Mouse (Mus musculus) stomach, embryonic 15.5 days (tissue): ENCODE data around the gene Rhbdl3. TPM values are rescaled to one million over a fixed set of nuclear protein-coding genes. Genes with fewer than 3 reads are reported as not detected.
"Not testable (repeated sequence)": the region's sequence is repeated elsewhere in the genome, so short reads cannot be mapped to it uniquely, and the experiment has no call there.

ENCODE experiments used
- ATAC-seq: fragments of 200-750 bp; cut with Nextera tagmentation; 2 replicates; pipeline ENCODE4 v1.8.0; 2017; ENCODE audit warnings: low read depth, moderate number of reproducible peaks, moderate TSS enrichment; ENCODE audit not compliant: insufficient read depth, low FRiP score
- H3K27ac ChIP-seq: fragments of 300-500 bp; sonication (generic); 2 replicates; pipeline ENCODE4 v1.5.1; 2015; ENCODE audit warnings: mild to moderate bottlenecking, inconsistent platforms
- H3K27me3 ChIP-seq: fragments of 300-500 bp; sonication (generic); replicated peaks from 2 replicates; pipeline ENCODE4 v1.6.1; 2015; ENCODE audit warnings: inconsistent platforms
- H3K36me3 ChIP-seq: fragments of 300-500 bp; sonication (generic); 2 replicates; pipeline ENCODE4 v1.6.1; 2015; ENCODE audit warnings: inconsistent platforms
- H3K4me1 ChIP-seq: fragments of 300-500 bp; sonication (generic); 2 replicates; pipeline ENCODE4 v1.6.1; 2015; ENCODE audit warnings: inconsistent platforms
- H3K4me2 ChIP-seq: fragments of 300-500 bp; sonication (generic); 2 replicates; pipeline ENCODE4 v1.6.1; 2015; ENCODE audit warnings: mild to moderate bottlenecking, inconsistent platforms
- H3K4me3 ChIP-seq: fragments of 300-500 bp; sonication (generic); replicated peaks from 2 replicates; pipeline ENCODE4 v1.5.1; 2015; ENCODE audit warnings: inconsistent platforms
- H3K9ac ChIP-seq: fragments of 300-500 bp; sonication (generic); 2 replicates; pipeline ENCODE4 v1.6.1; 2015; ENCODE audit warnings: inconsistent platforms
- H3K9me3 ChIP-seq: fragments of 300-500 bp; sonication (generic); 2 replicates; pipeline ENCODE4 v1.6.1; 2016; ENCODE audit warnings: inconsistent platforms
- WGBS: fragments of 180-500 bp; shearing (Covaris S2); methylation state at CpG from one replicate; pipeline ENCODE4 v1.1.7; 2015; 5-methylcytosine and 5-hydroxymethylcytosine counted together
- polyA plus RNA-seq: library from polyadenylated mRNA; unstranded; fragments of >200 nt; fragmentation: Nextera tagmentation; extraction: Ambion mirVana; gene quantifications from 2 replicates; pipeline ENCODE4 v1.2.1, GENCODE M21; 2015

Gene Rhbdl3
- polyA plus RNA-seq, 1 experiment from 2014 or later = 4.5 TPM

DNA sequence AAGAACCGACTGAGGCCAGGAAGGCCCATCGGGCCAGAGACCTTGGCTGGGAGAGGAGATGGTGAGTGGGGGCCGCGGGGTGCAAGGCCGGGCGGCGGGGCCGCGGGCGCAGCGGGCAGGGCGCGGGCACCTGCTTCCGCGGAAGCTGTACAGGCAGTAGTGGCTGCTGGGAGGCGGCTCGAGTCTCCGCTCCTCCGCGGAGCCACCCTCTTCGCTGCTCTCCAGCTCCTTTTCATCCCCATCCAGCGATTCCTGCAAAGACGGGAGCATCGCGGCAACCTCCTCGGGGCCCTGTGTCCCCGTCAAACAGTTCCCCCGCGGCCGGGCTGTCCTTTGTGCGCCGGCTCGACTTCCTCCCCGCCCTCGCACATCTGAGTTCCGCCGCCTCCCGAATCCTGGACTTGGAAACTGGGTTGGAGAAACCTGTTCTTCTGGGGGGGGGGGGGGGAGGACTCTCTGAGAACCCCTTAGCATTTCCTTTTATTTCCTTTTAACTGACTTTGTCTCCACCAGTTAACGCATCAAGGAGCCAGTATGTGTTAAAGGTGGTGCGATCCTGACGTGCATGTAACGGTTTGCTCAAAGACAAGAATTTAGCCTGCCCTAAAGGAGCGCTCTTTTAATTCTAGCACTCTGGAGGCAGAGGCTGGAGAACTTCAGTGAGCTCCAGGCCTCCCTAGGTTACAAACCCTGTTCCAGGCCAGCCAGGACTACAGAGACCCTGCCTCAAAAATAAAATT lies 77.2 kb downstream of the Rhbdl3 start, which contains the start of gene 5730455P16Rik:
Gene 5730455P16Rik (minus strand): TSS at position 323 of the 740 bp plus-strand sequence.
- H3K9ac ChIP-seq = peak within 1 kb of the TSS; percentile 96

DNA sequence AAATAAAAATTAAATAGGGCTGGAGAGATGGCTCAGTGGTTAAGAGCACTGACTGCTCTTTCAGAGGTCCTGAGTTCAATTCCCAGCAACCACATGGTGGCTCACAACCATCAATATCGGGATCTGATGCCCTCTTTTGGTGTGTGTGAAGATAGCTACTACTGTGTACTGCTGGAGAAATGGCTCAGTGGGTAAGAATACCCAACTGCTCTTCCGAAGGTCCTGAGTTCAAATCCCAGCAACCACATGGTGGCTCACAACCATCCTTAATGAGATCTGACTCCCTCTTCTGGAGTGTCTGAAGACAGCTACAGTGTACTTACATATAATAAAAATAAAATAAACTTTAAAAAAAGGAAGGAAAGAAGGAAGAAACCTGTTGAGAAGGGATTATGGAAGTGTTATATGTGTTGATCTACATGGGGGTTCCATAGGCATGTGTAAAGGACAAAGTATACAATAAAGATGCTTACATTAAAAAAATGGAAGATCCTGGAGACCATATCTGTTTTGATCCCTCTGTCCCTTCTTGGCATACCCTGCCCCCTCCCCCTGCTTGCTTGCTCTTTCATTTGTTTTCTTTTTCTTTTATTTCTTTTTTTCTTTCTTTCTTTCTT lies 77.8 kb downstream of the Rhbdl3 start:
- Histone ChIP-seq H3K27ac (peak overlapping the region; percentile 85; the same call in 1 of the 2 replicates), H3K4me2 (peak overlapping the region; percentile 89), H3K4me3 (peak overlapping the region; percentile 91)
- not testable (repeated sequence) for ATAC-seq, H3K9ac ChIP-seq, H3K27me3 ChIP-seq, H3K36me3 ChIP-seq, H3K9me3 ChIP-seq, H3K4me1 ChIP-seq
- WGBS = 65% methylated on average over 2 of the region's 2 CpGs

More for the DNA sequence above, 77.2 kb downstream of the Rhbdl3 start, which contains the start of gene 5730455P16Rik:
- Histone ChIP-seq H3K4me2 (peak within 1 kb of the TSS; percentile 89), H3K27me3 (no peaks in the 10 kb centered on the region), H3K27ac (peak within 1 kb of the TSS; percentile 85), H3K9me3 (no peaks in the 10 kb centered on the region), H3K36me3 (peaks cover 5% of the 10 kb centered on the region), H3K4me1 (no peaks in the 10 kb centered on the region), H3K4me3 (peak within 1 kb of the TSS; percentile 91)
- ATAC-seq = peak; percentile 75
- under 1% methylated on average over 43 of the region's 43 CpGs for WGBS

DNA sequence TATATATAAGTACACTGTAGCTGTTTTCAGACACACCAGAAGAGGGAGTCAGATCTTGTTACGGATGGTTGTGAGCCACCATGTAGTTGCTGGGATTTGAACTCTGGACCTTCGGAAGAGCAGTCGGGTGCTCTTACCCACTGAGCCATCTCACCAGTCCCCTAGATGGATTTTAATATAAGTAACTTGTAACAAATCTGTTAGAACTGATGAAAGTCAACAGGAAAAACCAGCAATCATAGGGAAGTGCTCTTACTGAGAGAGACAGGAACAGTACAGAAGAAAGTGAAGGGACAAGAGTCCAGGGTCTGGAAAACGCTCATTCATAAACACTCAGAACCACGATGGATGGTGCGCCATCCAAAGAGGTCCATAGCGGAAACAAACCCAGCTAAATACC lies 78.5 kb downstream of the Rhbdl3 start:
- not testable (repeated sequence) for H3K4me2 ChIP-seq, H3K27ac ChIP-seq, H3K36me3 ChIP-seq, H3K9ac ChIP-seq, H3K9me3 ChIP-seq, H3K4me1 ChIP-seq, ATAC-seq, H3K27me3 ChIP-seq, H3K4me3 ChIP-seq
- WGBS = 92% methylated on average over 7 of the region's 7 CpGs

DNA sequence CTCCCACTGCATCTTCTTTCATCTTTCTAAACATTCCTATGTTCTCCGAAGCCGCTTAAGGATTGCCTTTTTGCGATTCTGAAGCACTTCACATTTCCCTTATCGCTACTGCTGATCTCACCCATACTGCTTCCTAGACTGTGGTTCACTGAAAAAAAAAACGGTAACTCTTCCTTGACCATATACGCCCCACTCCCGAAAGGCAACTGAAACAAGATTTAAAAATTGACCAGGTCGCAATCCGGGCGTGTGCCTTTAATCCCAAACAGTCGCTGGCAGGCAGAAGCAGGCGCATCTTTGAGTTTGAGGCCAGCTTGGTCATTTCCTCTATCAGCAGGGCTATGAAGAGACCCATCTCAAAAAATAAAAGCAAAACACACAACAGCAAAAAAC lies 81.9 kb downstream of the Rhbdl3 start:
- H3K4me3 ChIP-seq = peak overlapping the region; percentile 75
- 4% methylated on average over 12 of the region's 12 CpGs for WGBS
- ATAC-seq = no peak; the same call in 1 of the 2 replicates
- no peaks in the 10 kb centered on the region for H3K9me3 ChIP-seq
- 0 out of 2 replicates have a peak, but pooled peaks cover 3% of the 10 kb centered on the region for H3K36me3 ChIP-seq
- peaks cover 8% of the 10 kb centered on the region; the same call in 1 of the 2 replicates for H3K4me1 ChIP-seq
- H3K9ac ChIP-seq = no peak overlapping the region; the same call in 1 of the 2 replicates
- H3K4me2 ChIP-seq = peak overlapping the region; percentile 71
- no peaks in the 10 kb centered on the region for H3K27me3 ChIP-seq
- H3K27ac ChIP-seq = peak overlapping the region; percentile 86

DNA sequence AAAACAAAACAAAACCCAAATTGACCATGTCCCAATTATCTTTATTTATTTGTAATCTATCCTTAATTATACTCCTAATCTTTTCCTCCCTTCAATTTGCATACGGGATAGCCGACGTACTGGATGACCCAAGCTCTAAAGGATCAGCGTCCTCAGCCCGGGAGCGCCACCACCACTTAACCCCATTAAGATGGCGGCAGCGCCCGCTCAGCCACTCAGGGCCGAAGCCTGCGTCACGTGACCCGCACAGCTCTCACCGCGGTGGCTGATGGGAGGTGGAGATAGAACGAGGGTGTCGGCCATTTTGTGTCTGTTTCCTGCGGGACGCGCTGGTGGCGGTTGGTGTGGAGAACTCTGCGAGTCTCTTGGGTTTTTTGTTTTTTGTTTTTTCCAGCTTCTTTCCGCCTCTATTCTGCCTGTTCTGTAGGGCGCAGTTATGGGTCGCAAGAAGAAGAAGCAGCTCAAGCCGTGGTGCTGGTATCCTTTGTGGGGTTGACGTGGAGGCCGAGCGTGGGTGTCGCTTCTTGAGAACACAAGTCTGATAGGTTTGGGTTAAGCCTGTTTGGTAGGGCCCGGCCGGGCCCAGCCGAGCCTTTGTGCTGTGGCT lies 82.4 kb downstream of the Rhbdl3 start, which contains the start of gene Zfp207:
Gene Zfp207 (plus strand): TSS at position 261 of the 607 bp plus-strand sequence.
- H3K9me3 ChIP-seq = no peaks in the 10 kb centered on the region

DNA sequence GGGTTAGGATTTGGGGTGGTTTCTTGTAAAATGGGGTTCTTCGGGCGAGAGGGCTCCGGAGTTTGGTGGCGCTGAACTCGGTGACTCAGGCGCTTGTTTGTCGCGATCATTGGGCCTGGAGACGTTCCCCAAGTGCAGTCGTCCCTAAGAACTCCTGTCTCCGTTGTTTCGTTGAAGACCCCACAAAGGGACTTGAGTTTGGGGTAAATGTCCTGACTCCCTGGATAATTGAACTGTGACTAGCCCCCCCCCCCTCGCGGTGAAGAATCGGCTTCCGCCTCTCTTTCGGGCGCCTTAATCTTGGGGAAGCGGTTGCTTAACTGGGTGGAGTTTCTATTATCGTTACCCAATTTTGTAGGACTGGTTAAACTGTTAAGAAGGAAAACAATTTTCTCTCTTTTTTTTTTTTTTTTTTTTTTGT lies 82.9 kb downstream of the Rhbdl3 start:
- no peaks in the 10 kb centered on the region for H3K27me3 ChIP-seq
- H3K9me3 ChIP-seq = no peaks in the 10 kb centered on the region
- no peak overlapping the region for H3K4me2 ChIP-seq
- H3K9ac ChIP-seq = peak overlapping the region; percentile 70
- H3K27ac ChIP-seq = peak overlapping the region; percentile 86
- under 1% methylated on average over 20 of the region's 20 CpGs for WGBS
- 0 out of 2 replicates have a peak, but pooled peaks cover 7% of the 10 kb centered on the region for H3K36me3 ChIP-seq
- H3K4me3 ChIP-seq = peak overlapping the region; percentile 75
- peaks cover 8% of the 10 kb centered on the region; the same call in 1 of the 2 replicates for H3K4me1 ChIP-seq
- ATAC-seq = 0 out of 2 replicates have a peak, but pooled peaks have one; percentile 27

More for the DNA sequence above, 82.4 kb downstream of the Rhbdl3 start, which contains the start of gene Zfp207:
- H3K9ac ChIP-seq = peak within 1 kb of the TSS; percentile 70
- H3K4me3 ChIP-seq = peak within 1 kb of the TSS; percentile 75
- peak within 1 kb of the TSS; percentile 71 for H3K4me2 ChIP-seq
- H3K27me3 ChIP-seq = no peaks in the 10 kb centered on the region
- 0 out of 2 replicates have a peak, but pooled peaks cover 4% of the 10 kb centered on the region for H3K36me3 ChIP-seq
- ATAC-seq = peak; percentile 89
- peak within 1 kb of the TSS; percentile 86 for H3K27ac ChIP-seq
- under 1% methylated on average over 33 of the region's 33 CpGs for WGBS
- H3K4me1 ChIP-seq = peaks cover 8% of the 10 kb centered on the region; the same call in 1 of the 2 replicates

DNA sequence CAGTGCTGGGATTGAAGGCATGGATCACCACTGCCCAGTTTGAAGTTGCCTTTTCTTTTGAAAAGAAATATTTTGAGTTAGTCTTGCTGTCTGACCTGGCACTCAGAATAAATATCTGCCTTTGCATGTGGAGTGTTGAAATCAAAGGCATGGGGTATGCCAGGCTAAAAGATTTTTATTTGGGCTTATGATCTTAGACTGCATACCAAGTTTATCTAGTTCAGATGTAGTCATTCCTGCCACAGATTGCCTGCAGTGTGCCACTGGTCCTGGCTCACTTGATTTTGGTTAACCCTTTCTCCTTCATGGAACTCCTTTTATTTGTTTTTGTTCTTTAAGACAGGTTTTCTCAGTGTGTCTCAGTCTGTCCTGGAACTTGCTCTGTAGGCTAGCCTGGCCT lies 83.7 kb downstream of the Rhbdl3 start:
- Histone ChIP-seq H3K4me2 (peak overlapping the region; percentile 64), H3K27me3 (no peaks in the 10 kb centered on the region), H3K4me3 (peak overlapping the region; percentile 43), H3K9ac (peak overlapping the region; percentile 49; the same call in 1 of the 2 replicates), H3K9me3 (no peaks in the 10 kb centered on the region), H3K4me1 (peaks cover 8% of the 10 kb centered on the region; the same call in 1 of the 2 replicates), H3K27ac (no peak overlapping the region), H3K36me3 (0 out of 2 replicates have a peak, but pooled peaks cover 7% of the 10 kb centered on the region)
- ATAC-seq = no peak

DNA sequence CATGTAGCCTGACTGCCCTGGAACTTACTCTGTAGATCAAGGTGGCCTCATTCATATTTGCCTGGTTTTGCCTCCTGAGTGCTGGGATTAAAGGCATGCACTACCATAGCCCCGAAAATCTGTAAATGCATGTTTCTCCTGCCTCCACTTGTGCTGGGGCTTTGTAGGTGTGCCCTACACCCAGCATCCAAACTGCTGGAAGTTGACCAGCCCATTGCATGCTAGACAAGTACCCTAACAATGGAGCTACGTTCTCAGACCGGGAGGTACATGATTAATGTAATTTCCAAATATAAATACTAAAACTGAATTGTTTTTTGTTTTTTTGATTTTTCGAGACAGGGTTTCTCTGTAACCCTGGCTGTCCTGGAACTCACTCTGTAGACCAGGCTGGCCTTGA lies 84.3 kb downstream of the Rhbdl3 start:
- Histone ChIP-seq H3K4me1 (peaks cover 8% of the 10 kb centered on the region; the same call in 1 of the 2 replicates), H3K4me3 (peak overlapping the region; percentile 43), H3K27ac (no peak overlapping the region), H3K9me3 (no peaks in the 10 kb centered on the region), H3K4me2 (peak overlapping the region; percentile 64), H3K36me3 (0 out of 2 replicates have a peak, but pooled peaks cover 7% of the 10 kb centered on the region), H3K27me3 (no peaks in the 10 kb centered on the region), H3K9ac (no peak overlapping the region; the same call in 1 of the 2 replicates)
- ATAC-seq = no peak
- 27% methylated on average over 4 of the region's 4 CpGs for WGBS

DNA sequence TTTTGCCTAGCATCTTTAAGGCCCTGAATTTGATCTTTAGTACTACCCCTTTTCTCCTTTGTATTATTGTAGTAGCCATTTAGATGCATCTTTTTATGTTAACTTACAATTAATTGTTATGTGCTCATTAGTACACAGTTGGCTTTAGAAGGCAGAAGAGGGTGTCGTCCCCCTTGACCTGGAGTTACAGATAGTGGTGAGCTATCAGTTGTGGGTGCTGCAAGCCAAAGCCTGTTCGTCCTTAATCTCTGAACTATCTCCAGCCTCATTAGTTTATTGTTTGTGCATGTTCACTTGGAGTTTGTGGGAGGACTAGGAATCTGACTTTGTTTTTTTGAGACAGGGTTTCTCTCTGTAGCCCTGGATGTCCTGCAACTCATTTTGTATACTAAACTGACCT lies 86.1 kb downstream of the Rhbdl3 start:
- no peak overlapping the region for H3K4me3 ChIP-seq

DNA sequence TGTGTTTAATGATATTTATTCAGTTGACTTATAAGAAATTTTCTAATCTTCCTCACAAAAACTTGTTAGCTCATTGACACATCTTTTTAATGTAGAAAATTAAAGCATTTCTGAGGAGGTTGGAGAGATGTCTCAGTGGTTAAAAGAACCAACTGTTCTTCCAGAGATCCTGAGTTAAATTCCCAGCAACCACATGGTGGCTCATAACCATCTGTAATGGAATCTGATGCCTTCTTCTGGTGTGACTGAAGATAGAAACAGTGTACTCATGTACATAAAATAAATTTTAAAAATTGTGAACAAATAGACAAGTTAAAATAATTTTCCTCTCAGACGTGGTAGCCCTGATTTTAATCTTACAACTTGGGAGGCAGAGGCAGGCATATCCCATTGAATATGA lies 89.2 kb downstream of the Rhbdl3 start:
- no peaks in the 10 kb centered on the region for H3K9me3 ChIP-seq
- ATAC-seq = no peak
- no peaks in the 10 kb centered on the region for H3K27me3 ChIP-seq
- H3K9ac ChIP-seq = no peak overlapping the region
- H3K4me1 ChIP-seq = peaks cover 5% of the 10 kb centered on the region; the same call in 1 of the 2 replicates
- H3K4me2 ChIP-seq = no peak overlapping the region
- H3K4me3 ChIP-seq = no peak overlapping the region
- no peak overlapping the region for H3K27ac ChIP-seq
- H3K36me3 ChIP-seq = peaks cover 26% of the 10 kb centered on the region; the same call in 1 of the 2 replicates
- WGBS = 76% methylated on average over 1 of the region's 1 CpGs

More for the DNA sequence above, 86.1 kb downstream of the Rhbdl3 start:
- Histone ChIP-seq H3K4me2 (peak overlapping the region; percentile 19; the same call in 1 of the 2 replicates), H3K27ac (no peak overlapping the region), H3K9ac (no peak overlapping the region), H3K27me3 (no peaks in the 10 kb centered on the region), H3K9me3 (no peaks in the 10 kb centered on the region), H3K4me1 (peaks cover 8% of the 10 kb centered on the region; the same call in 1 of the 2 replicates), H3K36me3 (peaks cover 14% of the 10 kb centered on the region; the same call in 1 of the 2 replicates)
- ATAC-seq = no peak
- 62% methylated on average over 2 of the region's 2 CpGs for WGBS

DNA sequence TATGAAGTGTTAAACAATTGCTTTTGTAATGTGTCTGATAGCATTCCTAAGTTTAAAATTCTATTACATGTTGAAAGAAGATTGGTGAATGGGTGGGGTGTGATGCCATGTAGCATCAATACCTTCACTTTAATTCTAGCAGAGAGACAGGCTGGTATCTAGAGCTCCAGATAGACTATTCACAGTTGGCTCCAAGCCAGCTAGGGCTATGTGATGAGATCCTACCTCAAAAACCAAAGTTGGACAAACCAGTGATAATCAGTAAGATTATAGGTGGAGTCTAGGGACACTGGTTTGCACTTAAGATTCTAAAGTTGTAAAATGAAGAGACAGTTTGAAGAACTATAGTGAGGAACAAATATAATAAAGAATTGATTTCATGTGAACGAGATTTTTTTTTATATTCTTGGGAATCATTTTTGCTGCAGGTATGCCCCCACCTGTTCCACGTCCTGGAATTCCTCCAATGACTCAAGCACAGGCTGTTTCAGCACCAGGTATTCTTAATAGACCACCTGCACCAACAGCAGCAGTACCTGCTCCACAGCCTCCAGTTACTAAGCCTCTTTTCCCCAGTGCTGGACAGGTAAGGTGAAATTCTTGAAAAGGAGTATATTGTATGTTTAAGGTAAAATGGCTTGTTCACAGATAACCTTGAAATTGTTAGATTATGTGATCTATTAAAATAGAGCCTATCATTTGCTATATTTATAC lies 90.9 kb downstream of the Rhbdl3 start:
- H3K4me3 ChIP-seq = no peak overlapping the region
- H3K4me1 ChIP-seq = no peaks in the 10 kb centered on the region
- no peaks in the 10 kb centered on the region for H3K9me3 ChIP-seq
- H3K4me2 ChIP-seq = no peak overlapping the region
- H3K36me3 ChIP-seq = peaks cover 38% of the 10 kb centered on the region
- no peaks in the 10 kb centered on the region for H3K27me3 ChIP-seq
- ATAC-seq = no peak
- WGBS = 92% methylated on average over 2 of the region's 2 CpGs
- H3K27ac ChIP-seq = no peak overlapping the region
- H3K9ac ChIP-seq = no peak overlapping the region
